Mouse (Mus musculus): ENCODE data around the gene Anxa8.

Gene Anxa8

GRCm38 (mm10) chr14:34119046-34119723 lies 33.4 kb downstream of the Anxa8 start:
- DNase-seq (ENCODE audit: low spot score in 2 of 2): no peak

GRCm38 (mm10) chr14:34120016-34120910 lies 34.5 kb downstream of the Anxa8 start:
- no peak for DNase-seq (ENCODE audit: low spot score in 2 of 2)

GRCm38 (mm10) chr14:34120923-34121351 lies 35.2 kb downstream of the Anxa8 start:
- DNase-seq (ENCODE audit: low spot score in 2 of 2): no peak

GRCm38 (mm10) chr14:34121691-34122090 lies 35.9 kb downstream of the Anxa8 start:
- no peak for DNase-seq (ENCODE audit: low spot score in 2 of 2)

- DNase-seq (ENCODE audit: low spot score in 2 of 2): no peak
Measured at GRCm38 (mm10) chr14:34131216-34131615, 45.4 kb downstream of the Anxa8 start.

GRCm38 (mm10) chr14:34135391-34135790 lies 49.6 kb downstream of the Anxa8 start:
- DNase-seq (ENCODE audit: low spot score in 2 of 2): no peak

GRCm38 (mm10) chr14:34139671-34140664 lies 54.2 kb downstream of the Anxa8 start:
- DNase-seq (ENCODE audit: low spot score in 2 of 2): no peak

GRCm38 (mm10) chr14:34142316-34142715 lies 56.5 kb downstream of the Anxa8 start:
- no peak for DNase-seq (ENCODE audit: low spot score in 2 of 2)

GRCm38 (mm10) chr14:34142915-34143314 lies 57.1 kb downstream of the Anxa8 start:
- no peak for DNase-seq (ENCODE audit: low spot score in 2 of 2)
